Mouse (Mus musculus): Measurements from ENCODE around the gene Mfsd6. TPM values are rescaled to one million over a fixed set of nuclear protein-coding genes. Genes with fewer than 3 reads are reported as not detected.

The Mfsd6 gene
- total and polyA plus RNA-seq, 3 experiments, result 0.36 to 0.89 (median 0.47) TPM

DNA sequence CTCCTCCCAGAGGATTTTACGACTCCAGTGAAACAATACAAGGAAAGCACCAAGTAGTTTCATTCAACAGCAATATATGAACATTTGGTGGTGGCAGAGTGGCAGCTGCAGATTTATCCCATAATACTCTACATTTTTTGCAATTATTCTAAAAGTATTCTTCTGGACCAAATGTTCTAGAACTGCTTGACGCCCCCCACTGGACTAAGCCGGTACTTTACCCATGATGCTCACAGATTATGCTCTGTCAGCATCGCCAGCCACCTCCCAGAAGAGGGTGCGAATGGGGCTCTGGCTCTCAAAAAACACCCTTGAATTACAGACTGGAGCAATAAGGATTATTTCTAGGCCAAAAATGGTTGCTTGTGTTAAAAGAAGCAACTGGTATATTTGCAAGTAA lies 8.2 kb downstream of the Mfsd6 start:
- Histone ChIP-seq H3K9ac (ENCODE audit: insufficient read depth, low read depth) (no peak overlapping the region), H3K9me3 (replicated peaks; ENCODE audit: low read length) (no peaks in the 10 kb centered on the region), H3K27ac (ENCODE audit: insufficient read depth, low read depth) (no peak overlapping the region), H3K4me1 (ENCODE audit: control insufficient read depth in 1 of 2, insufficient read depth in 2 of 2) (peaks cover 6 to 12% of the 10 kb centered on the region in 2 experiments), H3K36me3 (replicated peaks in 1 of 2; ENCODE audit: control insufficient read depth in 1 of 2, insufficient read depth in 1 of 2, low read length in 1 of 2) (no peaks in the 10 kb centered on the region), H3K79me2 (replicated peaks; ENCODE audit: control insufficient read depth, extremely low read depth, insufficient read depth, poor library complexity, severe bottlenecking) (no peaks in the 10 kb centered on the region), H3K27me3 (replicated peaks) (peaks cover 2% of the 10 kb centered on the region), H3K4me2 (ENCODE audit: insufficient read depth, low read depth, poor library complexity, severe bottlenecking) (no peak overlapping the region), H3K4me3 (replicated peaks in 1 of 3; ENCODE audit: low read depth in 2 of 3, low read length in 2 of 3, poor library complexity in 1 of 3) (no peak overlapping the region)
- TF ChIP-seq JUND (conservative IDR thresholded peaks at IDR 0.05; ENCODE audit: low read depth, low read length) (no peak), SMC3 (IDR thresholded peaks at IDR 0.05; ENCODE audit: low read depth, low read length) (peak; percentile 24; the same call in 1 of the 2 replicates), IRF4 (IDR thresholded peaks at IDR 0.05; ENCODE audit: low read depth, low read length) (no peak), JUN (IDR thresholded peaks at IDR 0.05; ENCODE audit: insufficient read depth, low read depth, low read length) (no peak), CTCF (conservative IDR thresholded peaks at IDR 0.05 in 1 of 2, IDR thresholded peaks at IDR 0.05 in 1 of 2; ENCODE audit: low read depth in 2 of 2, low read length in 2 of 2) (peak; percentile 15 to 56; a peak in 2 of 4 replicates), RAD21 (IDR thresholded peaks at IDR 0.05; ENCODE audit: low read depth, low read length) (peak; percentile 2), RCOR1 (conservative IDR thresholded peaks at IDR 0.05; ENCODE audit: low read depth, low read length) (no peak), MAFK (IDR thresholded peaks at IDR 0.05; ENCODE audit: insufficient replicate concordance, low read length) (peak; percentile 77)
- DNase-seq (ENCODE audit: extremely low read depth), result peak; percentile 30
- dilution Hi-C loops (cut with MboI; ENCODE audit: extremely low pct_ligation_motif_present, extremely low pct_unique_long_range_greater_than_20kb, low sequenced_read_pairs), result no loop called here
- in situ Hi-C loops (cut with MboI; ENCODE audit: low pct_ligation_motif_present, low pct_unique_long_range_greater_than_20kb, low sequenced_read_pairs), result no loop called here

DNA sequence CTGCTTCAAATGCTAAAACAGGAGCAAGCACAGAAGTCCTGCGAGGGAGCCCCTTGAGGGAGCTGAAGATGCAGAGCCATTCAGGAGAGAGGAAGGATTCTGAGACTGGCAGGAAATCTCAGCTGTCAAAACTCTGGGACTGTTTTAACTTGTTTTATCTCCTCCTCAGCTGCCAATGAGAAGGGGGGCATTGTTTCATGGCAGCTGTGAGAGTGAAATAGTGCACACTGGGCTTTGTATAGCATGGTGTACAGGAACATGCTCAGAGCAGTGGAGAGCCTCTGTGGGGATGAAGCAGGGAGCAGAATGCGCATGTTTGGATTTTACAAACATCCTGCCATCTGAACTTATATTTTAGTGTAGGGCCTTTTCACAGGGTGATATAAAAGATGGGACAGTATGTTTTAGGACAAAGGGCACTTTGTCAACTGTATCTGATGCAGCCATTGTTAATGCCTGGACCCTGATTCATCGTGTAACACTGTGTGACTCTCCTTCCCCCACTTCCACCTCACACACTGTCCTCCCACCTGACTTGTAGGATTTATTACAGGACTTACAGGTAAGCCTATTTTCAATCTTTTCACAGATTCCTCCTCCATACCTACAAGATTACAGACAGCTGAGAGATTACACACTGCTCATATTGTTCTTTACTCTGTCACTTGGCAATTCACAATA lies 9.1 kb downstream of the Mfsd6 start:
- TF ChIP-seq ETS1 (conservative IDR thresholded peaks at IDR 0.05; ENCODE audit: low read depth, low read length) (no peak), KAT2A (IDR thresholded peaks at IDR 0.05; ENCODE audit: insufficient replicate concordance, low read length) (no peak), RCOR1 (conservative IDR thresholded peaks at IDR 0.05; ENCODE audit: low read depth, low read length) (no peak), TBP (conservative IDR thresholded peaks at IDR 0.05; ENCODE audit: low read depth, low read length) (no peak), ZNF384 (IDR thresholded peaks at IDR 0.05; ENCODE audit: low read depth, low read length) (no peak), JUND (conservative IDR thresholded peaks at IDR 0.05; ENCODE audit: low read depth, low read length) (no peak), TCF12 (IDR thresholded peaks at IDR 0.05; ENCODE audit: low read depth, low read length) (no peak), CHD2 (IDR thresholded peaks at IDR 0.05; ENCODE audit: low read length) (no peak), BHLHE40 (IDR thresholded peaks at IDR 0.05; ENCODE audit: low read depth, low read length) (no peak), UBTF (IDR thresholded peaks at IDR 0.05; ENCODE audit: low read depth, low read length) (no peak), RAD21 (IDR thresholded peaks at IDR 0.05; ENCODE audit: low read depth, low read length) (no peak), USF1 (IDR thresholded peaks at IDR 0.05; ENCODE audit: low read depth, low read length) (no peak), MYC (IDR thresholded peaks at IDR 0.05; ENCODE audit: low read depth, low read length) (no peak), MAX (IDR thresholded peaks at IDR 0.05; ENCODE audit: low read length) (no peak), MAZ (IDR thresholded peaks at IDR 0.05; ENCODE audit: low read depth, low read length) (no peak)
- Histone ChIP-seq H3K79me2 (replicated peaks; ENCODE audit: control insufficient read depth, extremely low read depth, insufficient read depth, poor library complexity, severe bottlenecking) (no peaks in the 10 kb centered on the region), H3K27ac (ENCODE audit: insufficient read depth, low read depth) (no peak overlapping the region), H3K4me3 (replicated peaks in 1 of 3; ENCODE audit: low read depth in 2 of 3, low read length in 2 of 3, poor library complexity in 1 of 3) (no peak overlapping the region), H3K4me2 (ENCODE audit: insufficient read depth, low read depth, poor library complexity, severe bottlenecking) (no peak overlapping the region), H3K4me1 (ENCODE audit: control insufficient read depth in 1 of 2, insufficient read depth in 2 of 2) (peaks cover 6 to 12% of the 10 kb centered on the region in 2 experiments), H3K36me3 (replicated peaks in 1 of 2; ENCODE audit: control insufficient read depth in 1 of 2, insufficient read depth in 1 of 2, low read length in 1 of 2) (no peaks in the 10 kb centered on the region), H3K27me3 (replicated peaks) (no peaks in the 10 kb centered on the region), H3K9me3 (replicated peaks; ENCODE audit: low read length) (no peaks in the 10 kb centered on the region), H3K9ac (ENCODE audit: insufficient read depth, low read depth) (no peak overlapping the region)
- in situ Hi-C loops (cut with MboI; ENCODE audit: low pct_ligation_motif_present, low pct_unique_long_range_greater_than_20kb, low sequenced_read_pairs), result no loop called here
- dilution Hi-C loops (cut with MboI; ENCODE audit: extremely low pct_ligation_motif_present, extremely low pct_unique_long_range_greater_than_20kb, low sequenced_read_pairs), result no loop called here
- DNase-seq (ENCODE audit: extremely low read depth), result no peak
